Mouse (Mus musculus) ES-E14 (cell line): ENCODE measurements at regions not wholly inside any gene's neighbourhood (a gene's known extent, or its start where the extent isn't known, plus 50 kb on each side); places are given as distances from the start of the nearest gene placed in this dataset.

Experiments
- DNase-seq: peaks from one replicate; pipeline ENCODE4 v3.0.0-alpha.2; 2013; ENCODE audit warnings: low read depth, low spot score
- H3K27ac ChIP-seq: 2 replicates; pipeline ENCODE4 v1.5.1; 2012; ENCODE audit warnings: low read depth, mild to moderate bottlenecking, low read length, moderate library complexity, mixed read lengths; ENCODE audit not compliant: poor library complexity, insufficient read depth, severe bottlenecking
- H3K36me3 ChIP-seq: 2 replicates; pipeline ENCODE4 v1.6.1; 2012; ENCODE audit warnings: mild to moderate bottlenecking, low read length, moderate library complexity, mixed read lengths; ENCODE audit not compliant: control insufficient read depth, poor library complexity, insufficient read depth, severe bottlenecking
- H3K4me1 ChIP-seq, 2 experiments: fragments of 150-350 bp in 1 of 2; sonication (generic) in 1 of 2; 2 replicates each; pipeline ENCODE4 v1.6.1; 2012; ENCODE audit warnings: low read length in 2 of 2, mild to moderate bottlenecking in 1 of 2, mixed read lengths in 1 of 2; ENCODE audit not compliant: control insufficient read depth in 2 of 2, insufficient read depth in 2 of 2, poor library complexity in 1 of 2
- H3K4me3 ChIP-seq, 2 experiments: fragments of 150-350 bp in 1 of 2; sonication (generic) in 1 of 2; 2 replicates each; pipeline ENCODE4 v1.5.1; 2012; ENCODE audit warnings: low read length in 2 of 2, low read depth in 1 of 2, mild to moderate bottlenecking in 1 of 2, mixed read lengths in 1 of 2; ENCODE audit not compliant: insufficient read depth in 1 of 2, poor library complexity in 1 of 2, severe bottlenecking in 1 of 2
- H3K9ac ChIP-seq: 2 replicates; pipeline ENCODE4 v1.6.1; 2012; ENCODE audit warnings: low read depth, mild to moderate bottlenecking, low read length, mixed read lengths; ENCODE audit not compliant: poor library complexity, insufficient read depth, severe bottlenecking
- H3K9me3 ChIP-seq: fragments of 150-350 bp; sonication (generic); 2 replicates; pipeline ENCODE4 v1.6.1; 2012; ENCODE audit warnings: low read depth, mild to moderate bottlenecking, low read length; ENCODE audit not compliant: control insufficient read depth, insufficient read depth
- CHD2 ChIP-seq: IDR thresholded peaks from 2 replicates; pipeline ENCODE4 v1.6.1; 2014; ENCODE audit warnings: mild to moderate bottlenecking, low read depth, low read length, inconsistent platforms
- HCFC1 ChIP-seq: IDR thresholded peaks from 2 replicates; pipeline ENCODE4 v1.6.1; 2012; ENCODE audit warnings: low read length, inconsistent platforms, borderline replicate concordance; ENCODE audit not compliant: insufficient read depth
- MAFK ChIP-seq: IDR thresholded peaks from 2 replicates; pipeline ENCODE4 v1.6.1; 2014; ENCODE audit warnings: mild to moderate bottlenecking, low read depth, low read length, inconsistent platforms; ENCODE audit not compliant: insufficient read depth
- ZC3H11A ChIP-seq: IDR thresholded peaks from 2 replicates; pipeline ENCODE4 v1.6.1; 2012; ENCODE audit warnings: low read depth, mild to moderate bottlenecking, inconsistent platforms, low read length, borderline replicate concordance
- ZNF384 ChIP-seq: IDR thresholded peaks from 2 replicates; pipeline ENCODE4 v1.6.1; 2012; ENCODE audit warnings: low read depth, low read length, inconsistent platforms
- in situ Hi-C, 2 experiments: fragments of 600-800 bp; cut with MboI; formaldehyde crosslinking; loops; one replicate each; pipeline ENCODE4 v1.15.1; 2025; ENCODE audit warnings: low sequenced_read_pairs in 2 of 2, inconsistent platforms in 1 of 2; ENCODE audit not compliant: unreplicated experiment in 2 of 2

- in situ Hi-C loops, result no loop called here
- Histone ChIP-seq H3K4me1 (no peaks in the 10 kb centered on the region), H3K9me3 (no peaks in the 10 kb centered on the region), H3K9ac (no peak overlapping the region), H3K4me3 (no peak overlapping the region), H3K27ac (no peak overlapping the region), H3K36me3 (no peaks in the 10 kb centered on the region)
- no peak for DNase-seq
- TF ChIP-seq ZNF384 (no peak), ZC3H11A (no peak)
These were observed 120.0 kb downstream of the Glrx3 start for GRCm38 (mm10) chr7:137557439-137557838.

GRCm38 (mm10) chr7:137558871-137559270 is 121.5 kb downstream of the Glrx3 start:
- Histone ChIP-seq H3K4me1 (no peaks in the 10 kb centered on the region), H3K9ac (no peak overlapping the region), H3K9me3 (no peaks in the 10 kb centered on the region), H3K36me3 (no peaks in the 10 kb centered on the region), H3K27ac (no peak overlapping the region), H3K4me3 (no peak overlapping the region)
- TF ChIP-seq HCFC1, result no peak
- TF ChIP-seq ZNF384, result no peak
- TF ChIP-seq CHD2, result no peak
- TF ChIP-seq ZC3H11A, result no peak
- no peak for TF ChIP-seq MAFK
- DNase-seq, result no peak
- in situ Hi-C loops, result no loop called here

GRCm38 (mm10) chr7:137570199-137570598 is 132.8 kb downstream of the Glrx3 start:
- H3K36me3 ChIP-seq, result no peaks in the 10 kb centered on the region
- in situ Hi-C loops, result no loop called here
- peak; percentile 61 for DNase-seq
- H3K9ac ChIP-seq, result no peak overlapping the region
- peaks cover 0 to 3% of the 10 kb centered on the region in 2 experiments; a peak in 2 of 4 replicates for H3K4me1 ChIP-seq
- peak overlapping the region; percentile 80 for H3K27ac ChIP-seq
- H3K4me3 ChIP-seq, result no peak overlapping the region
- no peak for TF ChIP-seq ZNF384
- no peak for TF ChIP-seq HCFC1
- 0 out of 2 replicates have a peak, but pooled peaks have one; percentile 35 for TF ChIP-seq CHD2
- TF ChIP-seq ZC3H11A, result no peak
- TF ChIP-seq MAFK, result no peak
- no peaks in the 10 kb centered on the region for H3K9me3 ChIP-seq

GRCm38 (mm10) chr7:137575491-137575890 is 138.1 kb downstream of the Glrx3 start:
- in situ Hi-C loops, result no loop called here
- DNase-seq, result no peak
- no peak overlapping the region for H3K27ac ChIP-seq
- TF ChIP-seq MAFK, result no peak
- no peak for TF ChIP-seq ZNF384
- no peak for TF ChIP-seq CHD2
- TF ChIP-seq ZC3H11A, result no peak
- TF ChIP-seq HCFC1, result no peak
- no peaks in the 10 kb centered on the region for H3K9me3 ChIP-seq
- H3K9ac ChIP-seq, result no peak overlapping the region
- H3K4me3 ChIP-seq, result no peak overlapping the region
- H3K4me1 ChIP-seq, result no peaks in the 10 kb centered on the region
- no peaks in the 10 kb centered on the region for H3K36me3 ChIP-seq

GRCm38 (mm10) chr7:137576251-137576650 is 138.8 kb downstream of the Glrx3 start:
- no peaks in the 10 kb centered on the region for H3K36me3 ChIP-seq
- H3K27ac ChIP-seq, result no peak overlapping the region
- H3K9me3 ChIP-seq, result no peaks in the 10 kb centered on the region
- H3K9ac ChIP-seq, result no peak overlapping the region
- no peaks in the 10 kb centered on the region for H3K4me1 ChIP-seq
- TF ChIP-seq MAFK (no peak), ZNF384 (no peak), ZC3H11A (no peak), HCFC1 (no peak), CHD2 (no peak)
- H3K4me3 ChIP-seq, result no peak overlapping the region
- in situ Hi-C loops, result no loop called here
- no peak for DNase-seq
